Mouse (Mus musculus) heart, adult 8-10 months (tissue): Measurements from ENCODE around the gene Pdlim4. TPM values are rescaled to one million over a fixed set of nuclear protein-coding genes. Genes with fewer than 3 reads are reported as not detected.
"Not testable (repeated sequence)": the region's sequence is repeated elsewhere in the genome, so short reads cannot be mapped to it uniquely, and the experiment has no call there.

Experiments
- DNase-seq: peaks from one replicate; pipeline ENCODE4 v3.0.0; 2022; ENCODE audit warnings: low spot score
- total RNA-seq, 4 experiments: library from RNA; stranded (reverse); gene quantifications; 2 replicates each; pipeline ENCODE4 v1.2.4; 2022

The Pdlim4 gene
- total RNA-seq, 4 experiments from 2014 or later: 29.1 to 39.9 (median 35.2) TPM

GRCm38 (mm10) chr11:54017596-54017995, 51.2 kb downstream of the Pdlim4 start:
- no peak for DNase-seq

GRCm38 (mm10) chr11:54016051-54016450, 52.8 kb downstream of the Pdlim4 start:
- DNase-seq: no peak

GRCm38 (mm10) chr11:54012961-54013360, 55.9 kb downstream of the Pdlim4 start:
- DNase-seq: no peak

- DNase-seq: no peak
Measured at GRCm38 (mm10) chr11:54011255-54011654, 57.6 kb downstream of the Pdlim4 start.

GRCm38 (mm10) chr11:54008416-54008920, 60.3 kb downstream of the Pdlim4 start:
- peak; percentile 55 for DNase-seq

- no peak for DNase-seq
Measured at GRCm38 (mm10) chr11:54007717-54008116, 61.1 kb downstream of the Pdlim4 start.

- peak; percentile 68 for DNase-seq
Measured at GRCm38 (mm10) chr11:54006901-54007300, 61.9 kb downstream of the Pdlim4 start.

- not testable (repeated sequence) for DNase-seq
Measured at GRCm38 (mm10) chr11:54006362-54006761, 62.5 kb downstream of the Pdlim4 start.

Other genes starting within 250 kb of the Pdlim4 start
- gene Gm12216, start 209.8 kb downstream of the Pdlim4 start, total RNA-seq: 1 to 10 TPM; 1.2 to 3.0 (median 2.1) TPM
- gene Slc22a5, start 177.4 kb downstream of the Pdlim4 start, total RNA-seq: 10 to 100 TPM; 19.8 to 26.2 (median 23.5) TPM
- 1 to 10 TPM; 1.8 to 2.0 (median 1.9) TPM for gene Slc22a21, start 88.7 kb downstream of the Pdlim4 start, total RNA-seq
- 1 to 10 TPM; 4.8 to 7.1 (median 5.4) TPM for gene Slc22a4, start 40.9 kb downstream of the Pdlim4 start, total RNA-seq
- gene P4ha2, start 31.1 kb upstream of the Pdlim4 start, total RNA-seq: 10 to 100 TPM; 57.4 to 71.1 (median 64.1) TPM
- 1 to 10 TPM in 1 of 4 experiments, under 1 TPM in 1, not detected in 2; 0.56 to 1.4 TPM for gene Csf2, start 180.7 kb upstream of the Pdlim4 start, total RNA-seq
- not detected for gene Il3, start 198.3 kb upstream of the Pdlim4 start, total RNA-seq
- 10 to 100 TPM; 10.1 to 17.7 (median 14.0) TPM for gene Acsl6, start 234.8 kb upstream of the Pdlim4 start, total RNA-seq